Mouse (Mus musculus): ENCODE data around the gene Mthfd2. TPM values are rescaled to one million over a fixed set of nuclear protein-coding genes. Genes with fewer than 3 reads are reported as not detected.

Mthfd2 gene
- polyA plus RNA-seq, 1 experiment, result 2.3 TPM

GRCm38 (mm10) chr6:83327591-83328190 lies 2.0 kb upstream of the Mthfd2 start:
- H3K4me1 ChIP-seq (ENCODE audit: control insufficient read depth, insufficient read depth, low read length), result peaks cover 6% of the 10 kb centered on the region; the same call in 1 of the 2 replicates
- peaks cover 11% of the 10 kb centered on the region for H3K36me3 ChIP-seq (ENCODE audit: control insufficient read depth, insufficient read depth, low read length)
- no peak overlapping the region for H3K27ac ChIP-seq (ENCODE audit: insufficient read depth, low read depth, low read length)
- H3K27me3 ChIP-seq (replicated peaks; ENCODE audit: control insufficient read depth, insufficient read depth, low read length), result no peaks in the 10 kb centered on the region
- no peak for TF ChIP-seq CTCF (conservative IDR thresholded peaks at IDR 0.05; ENCODE audit: insufficient read depth, insufficient read length, low read depth, low read length)
- TF ChIP-seq POLR2A (IDR thresholded peaks at IDR 0.05; ENCODE audit: low read depth, low read length), result no peak
- DNase-seq, result no peak
- H3K4me3 ChIP-seq (ENCODE audit: insufficient read depth, low read depth, low read length), result no peak overlapping the region
- WGBS, result 90% methylated on average over 3 of the region's 3 CpGs

DNA sequence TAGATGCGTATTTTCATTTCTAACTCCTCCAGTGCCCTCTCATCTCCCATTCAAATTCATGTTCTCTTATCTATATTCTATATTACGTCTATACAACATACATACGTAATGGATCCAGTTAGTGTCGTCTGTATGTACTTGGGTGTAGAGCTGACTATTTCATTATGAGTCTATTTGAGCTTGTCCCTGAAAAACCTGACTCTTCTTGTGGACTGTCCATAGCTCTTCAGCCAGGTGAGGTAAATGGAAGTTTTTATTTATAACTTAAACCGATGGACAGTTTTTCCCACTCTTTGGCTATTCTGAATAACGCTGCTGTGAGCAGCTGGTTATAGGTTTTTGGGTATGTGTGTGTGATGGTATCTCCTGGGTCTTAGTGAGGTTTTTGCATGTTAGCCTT lies 1.1 kb upstream of the Mthfd2 start:
- Histone ChIP-seq H3K27me3 (replicated peaks; ENCODE audit: control insufficient read depth, insufficient read depth, low read length) (no peaks in the 10 kb centered on the region), H3K4me3 (ENCODE audit: insufficient read depth, low read depth, low read length) (peak overlapping the region; percentile 71; the same call in 1 of the 2 replicates), H3K36me3 (ENCODE audit: control insufficient read depth, insufficient read depth, low read length) (peaks cover 8% of the 10 kb centered on the region), H3K27ac (ENCODE audit: insufficient read depth, low read depth, low read length) (no peak overlapping the region), H3K4me1 (ENCODE audit: control insufficient read depth, insufficient read depth, low read length) (peaks cover 6% of the 10 kb centered on the region; the same call in 1 of the 2 replicates)
- no peak for DNase-seq
- no peak for TF ChIP-seq POLR2A (IDR thresholded peaks at IDR 0.05; ENCODE audit: low read depth, low read length)
- no peak for TF ChIP-seq CTCF (conservative IDR thresholded peaks at IDR 0.05; ENCODE audit: insufficient read depth, insufficient read length, low read depth, low read length)
- WGBS, result 43% methylated on average over 6 of the region's 6 CpGs

DNA sequence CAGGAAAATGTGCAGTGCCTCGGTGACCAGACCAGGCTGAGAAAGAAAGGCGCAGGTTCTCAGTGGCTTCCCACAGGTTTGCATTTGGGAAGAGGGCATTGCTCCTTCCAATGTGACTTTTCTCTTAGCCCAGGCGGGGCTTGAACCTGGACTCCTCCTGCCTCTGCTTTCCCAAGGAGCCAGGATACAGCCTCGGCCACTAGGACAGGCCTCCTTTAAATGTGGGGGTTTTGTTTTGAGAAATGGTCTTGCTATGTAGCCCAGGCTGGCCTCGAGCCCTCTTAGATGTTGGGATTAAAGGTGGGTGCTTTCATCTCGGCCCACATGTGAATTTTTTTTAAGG lies 657 bp upstream of the Mthfd2 start:
- H3K36me3 ChIP-seq (ENCODE audit: control insufficient read depth, insufficient read depth, low read length), result peaks cover 6% of the 10 kb centered on the region
- 2% methylated on average over 6 of the region's 6 CpGs for WGBS
- H3K27me3 ChIP-seq (replicated peaks; ENCODE audit: control insufficient read depth, insufficient read depth, low read length), result no peaks in the 10 kb centered on the region
- H3K4me1 ChIP-seq (ENCODE audit: control insufficient read depth, insufficient read depth, low read length), result peaks cover 6% of the 10 kb centered on the region; the same call in 1 of the 2 replicates
- TF ChIP-seq POLR2A (IDR thresholded peaks at IDR 0.05; ENCODE audit: low read depth, low read length) (no peak), CTCF (conservative IDR thresholded peaks at IDR 0.05; ENCODE audit: insufficient read depth, insufficient read length, low read depth, low read length) (no peak)
- DNase-seq, result no peak
- peak overlapping the region; percentile 10 for H3K27ac ChIP-seq (ENCODE audit: insufficient read depth, low read depth, low read length)
- H3K4me3 ChIP-seq (ENCODE audit: insufficient read depth, low read depth, low read length), result peak overlapping the region; percentile 71

DNA sequence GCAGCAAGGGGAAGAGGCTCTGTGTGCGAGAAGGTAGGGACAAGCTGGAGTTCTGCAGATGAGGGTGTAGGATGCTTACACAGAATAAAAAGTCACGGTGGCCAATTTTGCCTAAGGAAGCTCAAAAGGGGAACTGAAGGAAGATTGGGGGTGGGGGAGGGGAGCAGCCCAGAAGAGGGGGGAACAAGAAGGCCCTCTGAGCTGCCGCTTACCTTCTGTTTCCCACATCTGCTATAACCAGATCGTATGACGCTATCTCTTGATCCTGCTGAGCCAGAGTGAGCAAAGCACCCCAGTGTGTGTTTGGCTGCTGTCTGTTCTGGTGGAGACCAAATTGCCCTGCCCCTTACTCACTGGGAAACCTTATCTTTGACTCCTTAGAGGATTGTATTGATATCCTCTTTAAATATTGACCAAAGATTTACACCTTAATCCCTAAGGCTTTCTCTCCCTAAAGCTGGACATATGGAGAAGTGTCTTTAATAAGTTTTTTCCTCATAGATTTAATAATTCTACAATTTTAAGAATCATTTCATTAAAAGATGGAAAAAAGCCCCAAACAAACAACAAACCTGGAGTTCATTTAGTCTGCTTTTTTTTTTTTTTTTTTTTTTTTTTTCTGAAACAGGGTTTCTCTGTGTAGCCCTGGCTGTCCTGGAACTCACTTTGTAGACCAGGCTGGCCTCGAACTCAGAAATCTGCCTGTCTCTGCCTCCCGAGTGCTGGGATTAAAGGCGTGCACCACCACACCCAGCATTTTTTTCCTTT lies 1.9 kb downstream of the Mthfd2 start:
- TF ChIP-seq CTCF (conservative IDR thresholded peaks at IDR 0.05; ENCODE audit: insufficient read depth, insufficient read length, low read depth, low read length), result no peak
- no peak for TF ChIP-seq POLR2A (IDR thresholded peaks at IDR 0.05; ENCODE audit: low read depth, low read length)
- no peaks in the 10 kb centered on the region for H3K36me3 ChIP-seq (ENCODE audit: control insufficient read depth, insufficient read depth, low read length)
- H3K27ac ChIP-seq (ENCODE audit: insufficient read depth, low read depth, low read length), result no peak overlapping the region
- H3K27me3 ChIP-seq (replicated peaks; ENCODE audit: control insufficient read depth, insufficient read depth, low read length), result no peaks in the 10 kb centered on the region
- no peak overlapping the region for H3K4me3 ChIP-seq (ENCODE audit: insufficient read depth, low read depth, low read length)
- 81% methylated on average over 8 of the region's 8 CpGs for WGBS
- H3K4me1 ChIP-seq (ENCODE audit: control insufficient read depth, insufficient read depth, low read length), result peaks cover 6% of the 10 kb centered on the region; the same call in 1 of the 2 replicates
- DNase-seq, result no peak

GRCm38 (mm10) chr6:83322794-83323193 lies 2.9 kb downstream of the Mthfd2 start:
- 85% methylated on average over 2 of the region's 2 CpGs for WGBS
- DNase-seq, result no peak
- Histone ChIP-seq H3K36me3 (ENCODE audit: control insufficient read depth, insufficient read depth, low read length) (no peaks in the 10 kb centered on the region), H3K4me1 (ENCODE audit: control insufficient read depth, insufficient read depth, low read length) (peaks cover 6% of the 10 kb centered on the region; the same call in 1 of the 2 replicates), H3K27me3 (replicated peaks; ENCODE audit: control insufficient read depth, insufficient read depth, low read length) (no peaks in the 10 kb centered on the region), H3K27ac (ENCODE audit: insufficient read depth, low read depth, low read length) (no peak overlapping the region), H3K4me3 (ENCODE audit: insufficient read depth, low read depth, low read length) (no peak overlapping the region)
- TF ChIP-seq POLR2A (IDR thresholded peaks at IDR 0.05; ENCODE audit: low read depth, low read length) (no peak), CTCF (conservative IDR thresholded peaks at IDR 0.05; ENCODE audit: insufficient read depth, insufficient read length, low read depth, low read length) (no peak)

DNA sequence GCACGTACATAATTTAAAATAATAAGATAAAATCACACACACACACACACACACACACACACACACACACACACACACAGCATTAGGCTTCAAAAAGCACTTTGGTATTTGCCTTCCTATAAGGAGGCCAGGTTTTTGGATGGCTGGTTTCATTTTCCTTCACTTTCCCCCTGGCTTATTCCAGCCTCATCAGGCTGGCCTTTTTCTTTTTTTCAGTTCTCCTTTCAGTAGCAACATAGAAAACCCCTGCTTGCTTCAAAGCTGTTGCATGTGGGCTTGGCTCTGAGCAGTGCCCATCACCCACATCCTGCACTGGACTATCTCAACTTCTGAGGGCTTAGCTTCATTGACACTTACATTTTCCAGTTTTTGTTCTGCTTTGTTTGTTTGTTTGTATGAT lies 3.8 kb downstream of the Mthfd2 start:
- H3K27me3 ChIP-seq (replicated peaks; ENCODE audit: control insufficient read depth, insufficient read depth, low read length), result no peaks in the 10 kb centered on the region
- H3K27ac ChIP-seq (ENCODE audit: insufficient read depth, low read depth, low read length), result no peak overlapping the region
- WGBS, result 62% methylated on average over 1 of the region's 1 CpGs
- TF ChIP-seq POLR2A (IDR thresholded peaks at IDR 0.05; ENCODE audit: low read depth, low read length) (no peak), CTCF (conservative IDR thresholded peaks at IDR 0.05; ENCODE audit: insufficient read depth, insufficient read length, low read depth, low read length) (no peak)
- H3K4me3 ChIP-seq (ENCODE audit: insufficient read depth, low read depth, low read length), result no peak overlapping the region
- H3K36me3 ChIP-seq (ENCODE audit: control insufficient read depth, insufficient read depth, low read length), result no peaks in the 10 kb centered on the region
- DNase-seq, result no peak
- H3K4me1 ChIP-seq (ENCODE audit: control insufficient read depth, insufficient read depth, low read length), result peaks cover 4% of the 10 kb centered on the region; the same call in 1 of the 2 replicates

DNA sequence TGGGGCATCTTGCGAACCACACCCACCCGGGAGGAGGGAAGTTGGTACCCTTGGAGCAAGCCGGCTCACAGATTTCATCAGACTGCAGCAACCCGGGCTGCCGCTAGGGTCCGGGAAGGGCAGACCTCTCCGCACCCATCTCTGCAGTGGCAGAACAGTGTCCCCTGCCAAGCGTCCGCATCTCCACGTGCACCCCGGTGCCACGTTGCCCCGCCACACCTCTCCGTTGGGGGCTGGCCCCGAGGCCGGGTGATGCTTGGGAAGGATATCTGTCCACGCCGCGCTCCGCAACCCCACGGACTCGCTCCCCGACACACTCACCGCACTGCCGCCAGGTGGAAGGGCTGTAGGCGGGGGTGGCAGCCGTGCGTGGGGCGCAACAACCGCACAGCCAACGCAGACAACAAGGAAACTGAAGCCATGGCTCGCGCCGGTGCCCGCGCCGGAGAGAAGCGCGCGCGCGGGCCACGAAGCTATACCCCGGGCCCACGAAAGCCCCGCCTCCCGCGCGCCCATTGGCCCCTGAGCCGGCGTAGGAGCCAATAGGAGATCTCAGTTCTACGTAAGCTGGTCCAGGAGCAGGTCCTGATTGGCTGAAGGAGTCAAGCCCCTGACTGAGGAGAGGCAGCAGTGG lies 8.5 kb downstream of the Mthfd2 start:
- under 1% methylated on average over 52 of the region's 52 CpGs for WGBS
- Histone ChIP-seq H3K4me1 (ENCODE audit: control insufficient read depth, insufficient read depth, low read length) (no peaks in the 10 kb centered on the region), H3K27ac (ENCODE audit: insufficient read depth, low read depth, low read length) (no peak overlapping the region), H3K4me3 (ENCODE audit: insufficient read depth, low read depth, low read length) (peak overlapping the region; percentile 72), H3K36me3 (ENCODE audit: control insufficient read depth, insufficient read depth, low read length) (no peaks in the 10 kb centered on the region), H3K27me3 (replicated peaks; ENCODE audit: control insufficient read depth, insufficient read depth, low read length) (no peaks in the 10 kb centered on the region)
- peak; percentile 96 for DNase-seq
- TF ChIP-seq POLR2A (IDR thresholded peaks at IDR 0.05; ENCODE audit: low read depth, low read length) (no peak), CTCF (conservative IDR thresholded peaks at IDR 0.05; ENCODE audit: insufficient read depth, insufficient read length, low read depth, low read length) (peak; percentile 60)
